Comparison of ENCODE assay signal across 23 mouse cellular contexts in genomic region chr4:62508839-62509238, GRCm38 (mm10). TPM values are rescaled to one million over a fixed set of nuclear protein-coding genes. Genes with fewer than 3 reads are reported as not detected.
DNase-seq lines count a peak whose midpoint lies in the region; ATAC-seq lines count a peak whose summit lies in the region.
"Had no signal": no experiment of that assay in that cellular context is flagged by ENCODE, and none has a peak within 500 bp of the region (broad histone marks: within the 10 kb centered on the region; RNA-seq: fewer than 3 reads in every experiment).

No protein-coding gene starts in this region.

- whole genome bisulfite sequencing in liver, embryonic 12.5 days (ENCODE audit: insufficient replicate concordance), result 89% methylated on average over 5 of the region's 5 CpGs
- 93% methylated on average over 5 of the region's 5 CpGs for WGBS in liver, embryonic 11.5 days

- no peak for ATAC-seq in liver, embryonic 12.5 days
- no peak for ATAC-seq in liver, embryonic 11.5 days (replicated peaks; ENCODE audit: low FRiP score)
- ATAC-seq in cerebellum, adult (ENCODE audit: insufficient number of reproducible peaks, low FRiP score, low TSS enrichment), result no peak
- ATAC-seq: CD4-positive, CD25-positive, alpha-beta regulatory T cell, adult 4 months; forebrain, embryonic 16.5 days; hindbrain, postnatal 0 days had no signal

- H3K4me3 ChIP-seq in liver, embryonic 12.5 days, result no peak overlapping the region
- no peak overlapping the region for H3K4me3 ChIP-seq in liver, embryonic 11.5 days (ENCODE audit: low read depth, low read length)
- H3K4me3 ChIP-seq: heart, embryonic 13.5 days; left cerebral cortex, adult 2 months; limb, embryonic 12.5 days; midbrain, embryonic 12.5 days; neural tube, embryonic 13.5 days had no signal

- peaks cover 63% of the 10 kb centered on the region for H3K4me1 ChIP-seq in liver, embryonic 12.5 days
- peaks cover 14% of the 10 kb centered on the region for H3K4me1 ChIP-seq in liver, embryonic 11.5 days (replicated peaks; ENCODE audit: control insufficient read depth, insufficient read depth, low read length)
- H3K4me1 ChIP-seq: limb, embryonic 12.5 days; midbrain, embryonic 12.5 days; neural tube, embryonic 13.5 days had no signal

- peaks cover 69% of the 10 kb centered on the region for H3K36me3 ChIP-seq in liver, embryonic 12.5 days
- peaks cover 62% of the 10 kb centered on the region for H3K36me3 ChIP-seq in liver, embryonic 11.5 days (ENCODE audit: control insufficient read depth, insufficient read depth, low read length)

- no peaks in the 10 kb centered on the region for H3K27me3 ChIP-seq in liver, embryonic 12.5 days (replicated peaks)
- no peaks in the 10 kb centered on the region for H3K27me3 ChIP-seq in liver, embryonic 11.5 days (replicated peaks; ENCODE audit: control insufficient read depth, insufficient read depth, low read length)
- H3K27me3 ChIP-seq: heart, embryonic 13.5 days; limb, embryonic 12.5 days; midbrain, embryonic 12.5 days; neural tube, embryonic 13.5 days had no signal

- H3K9ac ChIP-seq in liver, embryonic 12.5 days, result no peak overlapping the region
- H3K9ac ChIP-seq in liver, embryonic 11.5 days (ENCODE audit: low read depth, low read length), result no peak overlapping the region
- H3K9ac ChIP-seq: heart, embryonic 13.5 days; limb, embryonic 12.5 days; lung, embryonic 14.5 days; midbrain, embryonic 12.5 days; neural tube, embryonic 13.5 days had no signal

- H3K27ac ChIP-seq in liver, embryonic 12.5 days, result peak overlapping the region; percentile 50
- H3K27ac ChIP-seq in liver, embryonic 11.5 days (ENCODE audit: low read depth, low read length), result no peak overlapping the region
- H3K27ac ChIP-seq: heart, embryonic 13.5 days; hindbrain, postnatal 0 days; left cerebral cortex, adult 2 months; limb, embryonic 12.5 days; macrophage; midbrain, embryonic 12.5 days; neural tube, embryonic 13.5 days had no signal

- no peaks in the 10 kb centered on the region for H3K9me3 ChIP-seq in liver, embryonic 12.5 days (replicated peaks)
- H3K9me3 ChIP-seq in liver, embryonic 11.5 days (ENCODE audit: control insufficient read depth, low read length), result no peaks in the 10 kb centered on the region
- H3K9me3 ChIP-seq: G1E; heart, embryonic 13.5 days; limb, embryonic 12.5 days; midbrain, embryonic 12.5 days; neural tube, embryonic 13.5 days had no signal

- H3K4me2 ChIP-seq in liver, embryonic 12.5 days, result no peak overlapping the region
- H3K4me2 ChIP-seq in liver, embryonic 11.5 days, result no peak overlapping the region
- H3K4me2 ChIP-seq: heart, embryonic 13.5 days; limb, embryonic 12.5 days; lung, embryonic 14.5 days; midbrain, embryonic 12.5 days; neural tube, embryonic 13.5 days had no signal

- DNase-seq in cerebellum, adult 9-11 months, result peak; percentile 15
- no peak for DNase-seq in cerebellum, adult 9-10 months
- no peak for DNase-seq in liver, embryonic 11.5 days (ENCODE audit: low spot score)
- DNase-seq in kidney, adult 9 months, result peak; percentile 42
- peak; percentile 46 to 64 for DNase-seq in kidney, postnatal 4 days
- DNase-seq in urinary bladder, adult 18-20 months (ENCODE audit: low spot score in 2 of 2), result no peak
- DNase-seq: adrenal gland, adult 8-10 months; cerebellum, adult 11-12 months; heart, postnatal 4 days; lung, embryonic 14.5 days; retina, postnatal 1 day had no signal

RNA-seq across cellular contexts. Expression of gene Hdhd3, which starts 5.6 kb away (rescaled TPM):
- polyA plus RNA-seq in liver, embryonic 12.5 days (2016; fragmentation: Nextera tagmentation; extraction: Ambion mirVana), result 4.3 and 4.6 TPM in 2 replicates
- polyA plus RNA-seq in liver, embryonic 11.5 days (2014; fragmentation: Nextera tagmentation; extraction: Ambion mirVana), result 10.1 and 10.9 TPM in 2 replicates

RNA-seq across cellular contexts. Expression of gene Alad, which starts 10.9 kb away (rescaled TPM):
- 626 and 633 TPM in 2 replicates for polyA plus RNA-seq in liver, embryonic 12.5 days (2016; fragmentation: Nextera tagmentation; extraction: Ambion mirVana)
- polyA plus RNA-seq in liver, embryonic 11.5 days (2014; fragmentation: Nextera tagmentation; extraction: Ambion mirVana), result 468 and 489 TPM in 2 replicates

RNA-seq across cellular contexts. Expression of gene Pole3, which starts 16.0 kb away (rescaled TPM):
- 80.6 and 84.1 TPM in 2 replicates for polyA plus RNA-seq in liver, embryonic 12.5 days (2016; fragmentation: Nextera tagmentation; extraction: Ambion mirVana)
- polyA plus RNA-seq in liver, embryonic 11.5 days (2014; fragmentation: Nextera tagmentation; extraction: Ambion mirVana), result 102 and 106 TPM in 2 replicates

RNA-seq across cellular contexts. Expression of gene 4933430I17Rik, which starts 16.3 kb away (rescaled TPM):
- polyA plus RNA-seq in liver, embryonic 12.5 days (2016; fragmentation: Nextera tagmentation; extraction: Ambion mirVana), result 0.12 and 0.21 TPM in 2 replicates
- polyA plus RNA-seq in liver, embryonic 11.5 days (2014; fragmentation: Nextera tagmentation; extraction: Ambion mirVana), result 0.36 and 0.49 TPM in 2 replicates
- polyA plus RNA-seq: CD4-positive, CD25-positive, alpha-beta regulatory T cell, adult 4 months had no signal

RNA-seq across cellular contexts. Expression of gene Bspry, which starts 29.0 kb away (rescaled TPM):
- polyA plus RNA-seq in liver, embryonic 12.5 days (2016; fragmentation: Nextera tagmentation; extraction: Ambion mirVana), result 0.24 and 0.27 TPM in 2 replicates
- polyA plus RNA-seq in liver, embryonic 11.5 days (2014; fragmentation: Nextera tagmentation; extraction: Ambion mirVana), result 0.48 and 0.99 TPM in 2 replicates

Comparison
In these comparisons a context has a peak if more than half of its experiments do, and no peak if none do; other contexts are left out.
1. DNase-seq: peak in cerebellum, adult 9-11 months (single experiment), kidney, adult 9 months (single experiment) and kidney, postnatal 4 days (2 of 2); none in cerebellum, adult 9-10 months (single experiment), liver, embryonic 11.5 days (single experiment) and urinary bladder, adult 18-20 months (0 of 2).